Mouse (Mus musculus): ENCODE data around the gene Zbtb42.

The Zbtb42 gene

DNA sequence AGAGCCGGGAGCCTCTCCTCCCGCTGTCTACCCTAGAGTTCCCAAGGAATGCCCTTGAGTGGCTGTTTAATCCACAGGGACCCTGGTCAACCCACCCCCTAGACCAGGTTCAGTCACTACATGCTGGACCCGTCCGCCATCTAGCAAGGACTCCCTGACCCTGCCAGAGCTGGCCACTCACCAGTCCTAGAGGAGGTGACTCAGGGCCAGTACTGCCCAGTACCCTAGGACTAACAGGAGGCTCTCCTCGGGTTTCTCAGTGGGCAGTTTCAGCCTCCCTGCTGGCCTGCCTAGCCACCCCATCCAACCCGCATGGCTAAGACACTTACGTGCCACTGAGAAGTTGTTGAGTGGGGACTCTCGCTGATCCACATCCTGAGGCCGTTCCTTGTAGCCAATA lies 16.8 kb upstream of the Zbtb42 start:
- DNase-seq: no peak

DNA sequence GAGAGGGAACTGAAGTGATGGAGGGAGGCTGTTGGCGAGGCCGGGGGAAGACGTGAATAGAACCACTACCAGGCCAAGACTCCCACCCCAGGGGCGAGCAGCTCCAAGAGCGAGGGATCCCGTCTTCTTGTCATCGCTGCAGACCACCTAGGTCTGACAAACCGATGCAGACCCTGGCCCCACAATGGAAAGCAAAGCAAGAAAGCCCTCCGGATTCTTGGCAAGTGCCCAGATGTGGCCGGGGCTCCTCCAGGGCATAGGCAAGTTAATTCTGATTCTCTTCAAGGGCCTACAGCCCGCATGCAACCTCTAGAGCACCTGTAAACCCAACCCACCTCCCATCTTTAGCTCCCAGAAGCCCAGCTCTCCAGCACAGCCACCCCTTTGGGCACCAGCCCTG lies 15.3 kb upstream of the Zbtb42 start:
- DNase-seq: no peak

DNA sequence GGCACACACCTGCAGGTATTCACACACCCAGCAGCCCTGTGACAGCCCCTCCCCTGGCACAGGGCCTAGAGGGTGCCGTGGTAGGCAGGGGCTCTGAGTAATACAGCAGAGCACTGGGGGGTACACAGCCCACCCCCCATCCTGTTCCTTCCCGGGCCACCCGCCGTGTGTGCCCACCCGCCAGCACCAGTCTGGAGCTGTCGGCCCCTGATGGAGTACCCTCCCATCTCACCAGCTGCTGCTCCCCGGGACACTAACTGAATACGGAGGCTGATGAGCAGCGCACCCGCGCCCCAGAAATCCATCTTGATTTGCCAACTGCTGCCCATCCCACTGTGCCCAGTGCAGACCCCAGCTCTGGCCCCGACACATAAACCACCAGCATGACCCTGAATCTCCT lies 14.9 kb upstream of the Zbtb42 start:
- DNase-seq: no peak

DNA sequence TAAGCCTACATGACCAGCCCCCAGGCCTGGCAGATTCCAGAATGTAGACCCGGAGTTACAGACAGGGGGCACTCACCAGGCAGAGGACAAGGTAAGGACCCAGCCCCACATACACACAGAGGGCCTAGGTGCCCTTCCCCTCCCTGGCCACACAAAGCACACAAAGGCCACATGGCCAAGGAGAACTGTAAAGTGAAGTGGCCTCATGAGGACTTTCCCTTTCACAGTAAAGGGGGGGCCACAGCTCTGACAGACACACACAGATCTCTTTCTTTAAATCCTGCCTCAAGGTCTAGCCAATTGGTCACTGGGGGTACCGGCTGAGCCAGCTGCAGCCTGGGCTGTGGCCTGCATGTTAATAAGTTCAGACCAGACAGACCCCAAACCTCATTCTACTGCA lies 14.5 kb upstream of the Zbtb42 start:
- no peak for DNase-seq

DNA sequence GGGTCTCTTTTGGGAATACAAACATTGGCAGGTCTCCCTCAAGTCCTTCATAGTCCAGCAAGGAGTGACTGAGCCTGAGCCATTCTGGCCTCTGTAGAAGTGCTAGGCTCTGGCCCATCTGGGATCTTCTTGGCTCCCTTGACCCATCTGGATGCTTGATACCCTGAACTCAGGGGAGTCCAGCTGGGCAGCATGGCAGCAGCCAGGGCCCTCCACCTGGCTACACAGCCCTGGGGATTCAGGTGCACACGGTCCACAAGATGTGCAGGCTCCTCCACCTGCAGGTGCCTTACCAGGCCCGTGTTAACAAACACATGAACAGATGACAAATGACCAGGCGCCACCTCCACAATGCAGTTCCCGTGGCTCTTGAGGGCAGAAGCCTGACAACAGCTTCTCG lies 14.0 kb upstream of the Zbtb42 start:
- DNase-seq: no peak

DNA sequence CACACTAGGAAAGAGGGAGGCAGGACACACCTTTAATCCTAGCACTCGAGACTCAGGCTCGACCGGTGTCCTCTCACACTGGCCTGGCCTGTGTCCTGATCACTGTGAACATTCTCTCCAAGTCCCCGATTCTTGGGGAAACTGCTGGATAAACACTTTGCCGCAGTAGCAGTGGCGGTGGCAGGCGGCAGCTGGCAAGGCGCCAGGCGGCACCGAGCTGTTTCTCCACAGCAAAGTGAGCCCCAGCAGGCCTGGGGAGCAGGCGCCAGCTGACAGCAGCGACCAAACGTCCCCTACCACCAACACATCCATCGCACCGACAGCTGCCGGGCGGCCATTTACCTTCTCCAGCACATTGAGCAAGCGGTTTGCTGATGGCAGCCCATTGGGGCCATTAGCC lies 13.2 kb upstream of the Zbtb42 start:
- DNase-seq: peak; percentile 84

DNA sequence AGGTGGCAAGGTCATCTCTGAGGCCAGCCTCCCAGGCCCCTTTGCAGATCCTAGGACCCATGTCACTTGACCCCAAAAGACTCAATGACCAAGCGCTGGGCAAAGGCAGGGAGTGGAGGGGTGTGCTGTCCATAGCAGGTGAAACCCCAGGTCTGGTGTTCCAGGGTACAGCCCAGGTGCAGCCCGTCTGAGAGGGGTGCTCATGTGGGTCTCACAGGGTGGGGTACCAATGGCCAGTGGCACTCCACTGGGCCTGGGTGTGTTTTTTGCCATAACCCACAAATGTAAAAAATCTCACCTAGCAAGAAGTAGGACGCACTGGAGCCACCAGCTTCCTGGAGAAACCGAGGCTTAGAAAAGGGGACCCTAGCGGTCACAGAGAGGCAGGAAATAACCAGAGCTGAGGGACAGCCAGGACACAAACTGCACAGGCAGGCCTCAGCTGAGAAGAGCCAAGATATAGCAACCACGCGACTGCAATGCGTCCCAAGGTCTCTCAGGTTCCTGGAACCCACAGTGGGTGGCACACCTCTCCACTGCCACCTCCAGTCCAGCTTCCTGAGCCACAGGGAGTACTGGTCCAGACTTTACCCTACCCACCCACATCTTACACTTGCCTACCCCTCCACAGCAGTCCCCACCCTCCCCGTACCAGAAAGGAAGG lies 12.6 kb upstream of the Zbtb42 start:
- no peak for DNase-seq

DNA sequence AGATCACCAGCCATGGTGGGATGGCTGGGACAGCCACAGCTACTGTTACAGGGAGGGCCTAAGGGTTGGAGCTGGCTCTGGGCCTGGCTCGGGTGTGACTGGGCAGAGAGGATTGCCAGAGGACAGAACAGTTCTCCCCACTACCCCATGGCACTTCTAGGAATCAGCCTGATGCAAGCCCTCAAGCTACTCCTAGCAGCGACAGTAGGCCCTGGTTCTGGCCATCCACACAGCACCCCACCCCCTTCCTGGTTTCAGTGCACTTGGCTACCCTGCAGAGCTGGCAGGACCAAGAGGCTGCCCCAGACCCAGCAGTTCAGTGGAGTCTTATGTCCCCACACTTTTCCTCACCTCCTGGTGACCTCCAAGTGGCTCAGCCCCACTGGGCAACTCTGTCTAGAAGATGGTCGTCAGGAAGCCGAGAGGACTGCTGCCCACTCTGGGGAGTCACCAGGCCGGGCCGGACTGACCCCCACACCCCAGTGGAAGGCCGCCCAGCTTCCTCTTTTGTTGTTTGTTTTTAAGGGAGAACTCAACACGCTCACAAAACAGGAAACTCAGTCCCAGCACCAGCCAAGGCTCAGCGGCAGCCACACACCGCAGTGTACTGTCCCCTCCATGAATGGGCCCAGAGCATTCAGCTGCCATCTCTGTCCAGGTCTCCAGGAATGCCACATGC lies 10.9 kb upstream of the Zbtb42 start:
- peak; percentile 42 for DNase-seq

DNA sequence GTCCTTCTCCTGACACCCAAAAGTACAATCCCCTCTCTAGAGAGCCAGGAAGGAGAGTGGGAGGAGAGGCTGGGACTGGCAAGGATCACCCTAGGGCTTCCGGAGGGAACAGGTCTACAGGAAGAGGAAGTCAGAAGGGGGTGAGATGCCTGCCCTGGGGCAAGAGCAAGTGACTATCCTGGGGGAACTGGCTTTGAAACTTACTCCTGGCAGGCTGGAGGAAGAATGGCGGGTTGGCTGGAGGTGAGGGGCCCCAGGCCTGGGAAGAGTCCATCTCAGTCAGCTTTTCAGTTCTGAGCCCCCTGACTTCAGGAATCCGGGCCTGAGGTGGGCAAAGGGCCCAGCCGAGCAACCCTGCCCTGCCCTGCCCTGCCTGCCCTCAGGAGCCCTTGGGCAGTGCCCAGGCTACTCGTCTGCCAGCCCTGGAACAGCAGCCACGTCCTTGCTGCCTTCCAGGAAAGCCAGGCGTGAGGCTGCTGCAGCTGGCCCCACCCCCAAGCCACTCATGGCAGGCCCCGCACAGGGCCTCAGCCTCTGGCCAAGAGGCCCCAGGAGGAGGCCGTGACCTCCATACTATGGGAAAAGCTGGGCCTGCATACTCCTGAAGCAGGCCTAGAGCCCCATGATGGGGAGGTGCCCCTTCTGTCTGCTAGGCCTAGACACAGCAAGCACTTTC lies 7.8 kb upstream of the Zbtb42 start:
- peak; percentile 28 for DNase-seq

DNA sequence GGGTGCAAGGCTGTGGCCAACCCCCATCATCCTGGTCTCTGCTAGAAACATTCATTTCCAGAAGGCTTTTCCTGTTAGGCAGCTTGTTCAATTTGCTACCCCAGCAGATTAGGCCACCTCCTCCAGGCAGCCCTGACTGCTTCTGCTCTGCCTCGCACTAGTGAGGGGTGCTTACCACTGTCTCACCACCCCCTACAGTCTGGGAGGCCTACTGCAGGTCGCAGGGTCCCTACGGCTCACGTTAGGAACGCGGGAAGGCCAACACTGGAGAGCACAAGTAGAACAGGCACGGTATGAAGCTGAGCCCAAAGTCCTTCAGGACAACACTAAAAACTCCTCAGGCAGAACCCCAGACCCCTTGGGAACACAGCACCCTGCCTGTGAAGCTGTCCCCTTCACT lies 6.7 kb upstream of the Zbtb42 start:
- DNase-seq: no peak

DNA sequence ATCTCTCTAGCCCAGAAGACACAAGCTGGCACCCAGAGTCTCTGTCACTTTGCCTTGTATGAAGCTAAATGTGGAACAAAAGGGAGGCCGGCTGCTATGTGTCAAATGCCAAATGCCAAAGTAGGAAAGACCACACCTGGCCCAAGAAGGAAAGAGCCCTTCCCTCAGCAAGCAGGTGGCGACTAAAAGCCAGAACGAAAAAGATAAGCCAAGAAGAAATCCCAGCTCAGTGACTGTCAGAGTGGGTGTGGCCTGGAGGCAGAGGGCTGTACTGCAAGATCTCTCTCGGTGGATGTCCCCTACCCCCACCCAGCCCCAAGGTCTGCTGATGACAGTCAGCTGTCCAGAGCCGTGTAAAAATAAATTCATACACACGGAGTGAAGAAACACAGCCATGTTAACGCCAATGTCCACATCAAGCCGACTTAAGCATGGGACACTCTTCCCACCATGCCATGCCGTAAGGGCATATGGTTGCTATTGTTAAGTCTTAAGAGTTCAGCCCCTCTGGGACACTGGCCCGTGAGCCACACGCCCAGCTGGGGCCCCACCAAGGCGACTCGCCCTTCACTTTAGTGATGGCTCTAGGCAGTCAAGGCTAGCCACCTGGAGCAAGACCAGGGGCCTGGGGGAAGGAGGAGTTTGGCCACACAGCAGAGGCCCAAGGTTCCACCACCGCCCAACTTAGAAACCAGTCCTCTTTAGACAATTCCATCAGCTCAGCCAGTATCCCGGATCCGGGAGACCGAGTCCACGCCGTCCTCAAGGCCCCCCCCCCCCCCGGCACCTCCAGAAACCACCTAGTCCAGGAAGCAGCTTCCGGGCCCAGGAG lies 5.7 kb upstream of the Zbtb42 start:
- peak; percentile 34 for DNase-seq

DNA sequence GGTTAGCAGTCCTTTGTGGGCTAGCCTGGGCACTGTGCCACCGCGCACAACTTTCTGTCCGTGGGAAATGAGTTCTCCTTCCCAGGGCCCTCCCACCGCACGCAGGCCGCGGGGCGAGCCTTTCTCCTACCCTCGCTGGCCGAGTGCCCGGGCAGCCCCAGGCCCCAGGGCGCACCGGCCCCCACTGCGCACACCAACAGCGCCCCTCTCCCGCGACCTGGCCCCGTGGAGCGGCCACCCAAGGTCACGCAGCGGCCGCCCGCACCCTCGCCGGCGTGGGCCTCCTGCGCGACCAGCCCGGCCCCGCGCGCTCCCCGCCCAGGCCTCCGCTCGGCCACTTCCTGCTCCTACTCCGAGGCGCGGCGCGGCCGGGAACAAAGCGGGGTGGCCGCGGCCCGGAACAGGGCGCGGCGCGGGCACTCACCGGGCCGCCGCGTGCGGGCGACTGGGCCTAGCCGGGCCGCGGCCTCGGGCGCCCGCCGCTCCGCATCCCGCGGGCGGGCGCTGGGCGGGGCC lies 5.0 kb upstream of the Zbtb42 start:
- peak; percentile 52 for DNase-seq

DNA sequence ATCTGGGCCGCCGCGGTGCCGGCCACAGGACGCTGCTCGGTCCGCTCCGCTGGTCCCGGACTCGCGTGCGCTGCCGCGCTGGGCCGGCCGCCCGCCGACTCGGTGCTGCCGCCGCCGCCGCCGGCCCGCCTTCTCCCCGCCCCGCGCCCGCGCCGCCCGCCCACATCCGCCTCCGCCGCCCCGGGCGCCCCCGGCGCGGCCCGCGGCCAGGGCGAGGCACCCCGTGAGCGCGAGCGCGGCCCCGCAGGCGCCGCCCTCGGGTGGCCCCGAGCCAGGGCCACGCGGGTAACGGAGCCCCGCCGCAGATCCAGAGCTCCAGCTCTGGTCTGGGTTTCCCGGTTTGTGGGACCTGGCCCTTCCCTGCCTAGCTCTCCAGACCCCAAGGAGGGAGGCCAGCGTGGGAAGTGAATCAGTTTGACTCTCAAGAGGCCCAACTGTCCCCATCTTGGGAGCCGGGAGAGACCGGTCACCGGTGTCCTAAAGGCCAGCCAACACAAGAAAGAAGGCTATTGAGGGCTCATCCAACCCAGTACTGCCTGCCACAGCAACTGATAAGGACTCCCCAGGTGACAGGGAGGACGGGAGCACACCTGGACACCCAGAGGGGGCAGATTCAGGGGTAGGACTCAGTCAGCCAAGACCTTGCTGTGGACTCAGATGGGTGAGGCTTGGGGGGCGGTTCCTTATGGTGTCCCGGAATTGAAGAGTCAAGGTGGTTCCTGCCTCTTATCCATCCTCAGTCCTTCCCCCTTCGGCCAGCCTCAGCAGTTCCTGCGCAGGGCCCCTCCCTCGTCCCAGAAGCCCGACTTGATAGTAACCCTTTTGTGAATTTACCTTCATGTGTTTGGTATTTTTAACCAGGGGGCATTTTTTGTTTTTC lies 4.3 kb upstream of the Zbtb42 start, which contains the start of gene Akt1:
Akt1 (minus strand) TSS at position 753 of the 880 bp plus-strand sequence.
- DNase-seq: peak; percentile 50

DNA sequence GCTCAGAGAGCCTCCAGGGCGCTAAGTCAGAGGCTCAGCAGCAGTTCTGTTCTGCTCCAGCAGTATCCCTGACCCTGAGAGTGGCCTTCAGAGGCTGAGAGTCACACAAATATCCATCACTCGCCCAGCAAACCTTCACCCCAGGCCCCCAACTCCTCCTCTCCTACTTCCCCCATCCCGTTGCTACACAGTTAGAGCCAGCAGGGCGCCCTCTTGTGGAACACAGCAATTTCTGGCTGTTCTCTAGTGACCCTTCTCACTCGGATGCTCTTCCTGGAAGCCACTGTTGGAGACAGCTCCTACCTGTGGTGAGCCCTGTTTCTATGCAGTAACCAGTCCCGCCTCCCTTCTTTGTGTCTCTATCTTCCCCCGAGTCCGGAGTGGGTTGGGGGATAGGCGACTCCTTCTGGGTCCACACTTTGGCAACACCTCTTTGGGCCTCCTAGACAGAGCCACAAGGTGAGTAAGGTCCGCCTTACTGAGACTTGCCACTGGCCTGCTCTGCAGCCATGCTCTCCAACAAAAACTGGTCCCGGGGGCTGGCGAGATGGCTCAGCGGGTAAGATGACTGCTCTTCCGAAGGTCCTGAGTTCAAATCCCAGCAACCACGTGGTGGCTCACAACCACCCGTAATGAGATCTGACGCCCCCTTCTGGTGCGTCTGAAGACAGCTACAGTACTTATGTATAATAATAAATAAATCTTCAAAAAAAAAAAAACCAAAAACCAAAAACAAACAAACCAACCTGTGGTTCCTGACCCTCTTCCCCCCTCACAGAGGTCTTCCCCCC lies 3.2 kb upstream of the Zbtb42 start:
- DNase-seq: peak; percentile 88

DNA sequence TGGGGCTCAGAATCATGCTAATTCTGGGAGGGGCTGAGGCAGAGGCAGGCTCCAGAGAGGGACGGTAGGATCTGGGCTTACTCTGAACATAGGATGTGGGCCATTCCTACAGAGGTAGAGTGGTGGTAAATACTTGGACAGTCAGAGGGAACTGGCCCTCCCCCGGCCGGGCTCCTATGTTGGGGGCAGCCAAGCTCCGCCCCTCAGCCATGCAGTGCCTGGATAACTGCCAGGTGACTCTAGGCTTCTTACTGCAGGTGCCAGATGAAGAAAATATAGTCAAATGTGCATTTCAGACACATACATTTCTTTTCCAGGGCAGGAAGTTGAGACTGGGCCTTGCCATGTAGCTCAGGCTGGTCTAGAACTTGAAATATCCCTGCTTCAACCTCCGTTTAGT lies 1.6 kb upstream of the Zbtb42 start:
- no peak for DNase-seq

DNA sequence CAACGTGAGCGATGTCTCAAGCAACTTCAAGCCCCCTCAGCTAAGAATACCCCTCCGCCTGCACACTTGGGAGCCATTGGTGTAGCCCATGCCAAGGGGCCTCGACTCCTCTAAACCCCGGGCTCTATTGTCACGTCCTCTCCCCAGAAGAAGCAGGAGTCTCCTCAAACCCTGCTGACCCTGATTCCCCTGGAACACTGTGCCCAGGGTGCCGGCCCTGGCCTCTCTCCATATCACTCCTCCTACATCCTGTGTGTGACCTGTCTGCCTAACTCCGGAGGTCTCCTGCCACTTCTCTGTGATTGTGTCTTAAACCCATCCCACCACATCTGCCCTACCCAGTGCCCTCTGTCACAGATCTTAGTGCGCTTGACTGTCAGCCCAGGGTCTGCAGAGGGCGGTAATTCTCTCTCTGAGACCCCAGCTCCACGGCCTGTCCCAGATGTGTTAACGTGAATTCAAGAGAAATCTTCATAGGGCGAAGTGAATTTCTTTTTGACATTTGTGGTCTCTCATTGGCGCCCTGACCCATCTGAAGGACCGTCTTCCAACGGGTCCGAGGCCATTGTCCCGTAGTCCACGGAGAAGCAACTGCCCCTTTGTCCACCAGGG lies 579 bp upstream of the Zbtb42 start:
- DNase-seq: no peak

DNA sequence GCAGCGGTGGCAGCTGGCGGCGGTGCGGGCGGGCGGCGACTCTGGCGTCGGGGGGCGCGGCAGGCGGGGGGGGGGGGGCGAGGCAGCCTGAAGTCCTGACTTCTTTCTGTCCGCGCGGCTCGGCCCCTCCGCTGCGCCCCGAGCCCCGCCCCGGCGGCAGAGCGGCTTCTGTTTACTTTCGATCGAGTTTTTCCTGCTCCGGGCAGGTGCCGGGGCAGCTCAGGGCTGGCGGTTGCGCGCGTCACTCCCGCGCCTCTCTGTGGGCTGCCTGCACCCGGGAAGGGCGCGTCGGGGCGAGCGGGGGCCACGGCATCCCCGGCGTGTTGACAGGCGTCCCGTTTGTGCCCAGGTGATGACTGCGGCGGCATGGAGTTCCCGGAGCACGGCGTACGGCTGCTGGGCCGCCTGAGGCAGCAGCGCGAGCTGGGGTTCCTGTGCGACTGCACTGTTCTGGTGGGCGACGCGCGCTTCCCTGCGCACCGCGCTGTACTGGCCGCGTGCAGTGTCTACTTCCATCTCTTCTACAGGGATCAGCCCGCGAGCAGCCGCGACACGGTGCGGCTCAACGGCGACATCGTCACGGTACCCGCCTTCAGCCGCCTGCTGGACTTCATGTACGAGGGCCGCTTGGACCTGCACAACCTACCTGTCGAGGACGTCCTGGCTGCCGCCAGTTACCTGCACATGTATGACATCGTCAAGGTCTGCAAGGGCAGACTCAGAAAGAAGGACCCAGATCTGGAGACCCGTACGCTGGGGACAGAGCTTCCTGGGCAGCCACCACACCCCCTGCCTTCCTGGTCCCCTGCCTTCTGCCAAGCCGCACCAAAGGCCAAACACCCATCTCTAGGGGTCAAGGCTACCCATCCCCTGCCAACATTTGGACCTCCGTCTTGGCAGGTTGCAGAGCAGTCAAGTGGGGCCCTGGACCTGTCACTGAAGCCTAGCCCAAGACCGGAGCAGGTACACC lies 684 bp downstream of the Zbtb42 start:
- DNase-seq: peak; percentile 66

DNA sequence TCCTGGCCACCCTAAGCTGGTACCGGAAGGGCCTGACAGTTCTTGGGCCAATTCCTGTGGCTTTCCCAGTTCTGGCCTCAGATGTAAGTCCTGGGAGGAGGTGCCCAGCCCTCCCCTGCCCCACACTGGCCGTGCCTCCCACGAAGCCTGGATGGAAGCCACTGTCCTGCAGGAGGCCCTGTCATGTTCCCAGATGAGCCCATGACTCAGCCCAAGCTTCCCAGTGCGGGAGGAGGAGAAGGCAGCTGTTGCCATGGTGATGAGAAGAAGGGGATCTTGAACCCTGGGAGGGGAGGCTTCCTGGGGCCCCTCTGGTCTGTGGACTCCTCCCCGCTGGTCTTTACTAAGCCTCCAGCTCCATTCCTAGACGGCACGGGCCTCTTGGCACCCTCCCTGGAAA lies 4.7 kb downstream of the Zbtb42 start:
- no peak for DNase-seq

DNA sequence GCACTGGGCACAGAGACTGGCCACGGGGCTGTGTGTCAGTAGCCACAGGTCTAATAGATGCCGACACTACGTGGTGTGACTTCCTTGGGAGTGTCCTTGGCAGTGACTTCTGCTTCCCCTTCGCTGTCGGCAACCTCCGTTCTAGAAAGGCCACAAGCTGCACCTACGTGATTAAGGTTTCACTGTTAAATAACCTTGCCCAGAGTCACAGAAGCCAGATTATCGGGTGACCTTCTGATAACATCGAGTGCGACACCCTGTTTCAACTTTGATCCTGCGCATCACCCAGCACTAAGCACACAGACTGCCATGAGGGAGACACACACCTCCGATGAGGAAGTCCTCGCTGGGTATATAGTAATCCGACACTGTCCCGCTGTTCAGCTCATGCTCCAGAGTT lies 9.8 kb downstream of the Zbtb42 start:
- no peak for DNase-seq
